Mouse (Mus musculus) ZHBTc4 (cell line): ENCODE measurements around the gene Pitpnm3.
"Not testable (repeated sequence)": the region's sequence is repeated elsewhere in the genome, so short reads cannot be mapped to it uniquely, and the experiment has no call there.

Experiments
- DNase-seq: peaks from one replicate; pipeline ENCODE4 v3.0.0-alpha.2; 2011; ENCODE audit warnings: low read depth, low spot score

Pitpnm3 gene

GRCm38 (mm10) chr11:72135383-72136158 is at the start of gene Pitpnm3:
Gene Pitpnm3, minus strand, starts transcription at chr11:72135778.
- DNase-seq = no peak

- DNase-seq = no peak
These were observed 48.7 kb upstream of the Pitpnm3 start for GRCm38 (mm10) chr11:72184252-72184651.

GRCm38 (mm10) chr11:72181136-72181535 is 45.6 kb upstream of the Pitpnm3 start:
- no peak for DNase-seq

- no peak for DNase-seq
These were observed 45.0 kb upstream of the Pitpnm3 start for GRCm38 (mm10) chr11:72180556-72180955.

GRCm38 (mm10) chr11:72176553-72176952 is 41.0 kb upstream of the Pitpnm3 start:
- DNase-seq = peak; percentile 77

GRCm38 (mm10) chr11:72175966-72176365 is 40.4 kb upstream of the Pitpnm3 start:
- no peak for DNase-seq

- DNase-seq = no peak
These were observed 39.1 kb upstream of the Pitpnm3 start for GRCm38 (mm10) chr11:72174721-72175120.

- DNase-seq = no peak
These were observed 37.9 kb upstream of the Pitpnm3 start for GRCm38 (mm10) chr11:72173506-72173905.

- DNase-seq = not testable (repeated sequence)
These were observed 36.3 kb upstream of the Pitpnm3 start for GRCm38 (mm10) chr11:72171906-72172305.

- DNase-seq = no peak
These were observed 34.3 kb upstream of the Pitpnm3 start for GRCm38 (mm10) chr11:72169871-72170270.

- DNase-seq = no peak
These were observed 27.6 kb upstream of the Pitpnm3 start for GRCm38 (mm10) chr11:72163198-72163597.

GRCm38 (mm10) chr11:72156624-72157023 is 21.0 kb upstream of the Pitpnm3 start:
- no peak for DNase-seq

GRCm38 (mm10) chr11:72155981-72156428 is 20.4 kb upstream of the Pitpnm3 start:
- no peak for DNase-seq

GRCm38 (mm10) chr11:72155186-72155980 is 19.8 kb upstream of the Pitpnm3 start:
- no peak for DNase-seq

- DNase-seq = no peak
These were observed 17.7 kb upstream of the Pitpnm3 start for GRCm38 (mm10) chr11:72153122-72153862.

- peak; percentile 43 for DNase-seq
These were observed 15.5 kb upstream of the Pitpnm3 start for GRCm38 (mm10) chr11:72151120-72151519.

GRCm38 (mm10) chr11:72147910-72148309 is 12.3 kb upstream of the Pitpnm3 start:
- DNase-seq = no peak

GRCm38 (mm10) chr11:72145877-72146248 is 10.3 kb upstream of the Pitpnm3 start:
- DNase-seq = no peak

GRCm38 (mm10) chr11:72145182-72145876 is 9.8 kb upstream of the Pitpnm3 start:
- DNase-seq = peak; percentile 87

GRCm38 (mm10) chr11:72142889-72143288 is 7.3 kb upstream of the Pitpnm3 start:
- DNase-seq = peak; percentile 71

- DNase-seq = no peak
These were observed 4.6 kb upstream of the Pitpnm3 start for GRCm38 (mm10) chr11:72140198-72140597.
